Mouse (Mus musculus) cerebellum, adult 11-12 months (tissue): Measurements from ENCODE around the gene Baz2b.
"Not testable (repeated sequence)": the region's sequence is repeated elsewhere in the genome, so short reads cannot be mapped to it uniquely, and the experiment has no call there.

Experiments used
- DNase-seq: peaks from one replicate; pipeline ENCODE4 v3.0.0; 2022

Gene Baz2b

GRCm38 (mm10) chr2:60196841-60197240 is 12.8 kb downstream of the Baz2b start:
- DNase-seq, result no peak

GRCm38 (mm10) chr2:60181696-60182095 is 27.9 kb downstream of the Baz2b start:
- DNase-seq, result no peak

GRCm38 (mm10) chr2:60177490-60177889 is 32.1 kb downstream of the Baz2b start:
- no peak for DNase-seq

GRCm38 (mm10) chr2:60176087-60176486 is 33.6 kb downstream of the Baz2b start:
- DNase-seq, result no peak

GRCm38 (mm10) chr2:60175078-60175477 is 34.6 kb downstream of the Baz2b start:
- DNase-seq, result no peak

- no peak for DNase-seq
Measured at GRCm38 (mm10) chr2:60173595-60173994, 36.0 kb downstream of the Baz2b start.

- DNase-seq, result no peak
Measured at GRCm38 (mm10) chr2:60173190-60173589, 36.4 kb downstream of the Baz2b start.

- no peak for DNase-seq
Measured at GRCm38 (mm10) chr2:60172531-60172914, 37.1 kb downstream of the Baz2b start.

- DNase-seq, result peak; percentile 21
Measured at GRCm38 (mm10) chr2:60171786-60172530, 37.7 kb downstream of the Baz2b start.

- DNase-seq, result no peak
Measured at GRCm38 (mm10) chr2:60166878-60167277, 42.8 kb downstream of the Baz2b start.

GRCm38 (mm10) chr2:60165679-60166078 is 44.0 kb downstream of the Baz2b start:
- no peak for DNase-seq

GRCm38 (mm10) chr2:60163744-60164143 is 45.9 kb downstream of the Baz2b start:
- no peak for DNase-seq

- DNase-seq, result no peak
Measured at GRCm38 (mm10) chr2:60152481-60152880, 57.2 kb downstream of the Baz2b start.

GRCm38 (mm10) chr2:60148651-60149050 is 61.0 kb downstream of the Baz2b start:
- DNase-seq, result no peak

- DNase-seq, result no peak
Measured at GRCm38 (mm10) chr2:60147428-60147827, 62.2 kb downstream of the Baz2b start.

- no peak for DNase-seq
Measured at GRCm38 (mm10) chr2:60145742-60146141, 63.9 kb downstream of the Baz2b start.

GRCm38 (mm10) chr2:60143383-60143782 is 66.3 kb downstream of the Baz2b start:
- DNase-seq, result no peak

- DNase-seq, result no peak
Measured at GRCm38 (mm10) chr2:60142281-60142680, 67.4 kb downstream of the Baz2b start.

GRCm38 (mm10) chr2:60138751-60139162 is 70.9 kb downstream of the Baz2b start:
- no peak for DNase-seq

- DNase-seq, result no peak
Measured at GRCm38 (mm10) chr2:60135796-60136195, 73.8 kb downstream of the Baz2b start.

GRCm38 (mm10) chr2:60134958-60135357 is 74.7 kb downstream of the Baz2b start:
- not testable (repeated sequence) for DNase-seq

GRCm38 (mm10) chr2:60133072-60133471 is 76.6 kb downstream of the Baz2b start:
- peak; percentile 70 for DNase-seq

- no peak for DNase-seq
Measured at GRCm38 (mm10) chr2:60132269-60133042, 77.2 kb downstream of the Baz2b start.

- DNase-seq, result no peak
Measured at GRCm38 (mm10) chr2:60128631-60129030, 81.0 kb downstream of the Baz2b start.
